Mouse (Mus musculus): Measurements from ENCODE around the gene Ifna5.

DNA sequence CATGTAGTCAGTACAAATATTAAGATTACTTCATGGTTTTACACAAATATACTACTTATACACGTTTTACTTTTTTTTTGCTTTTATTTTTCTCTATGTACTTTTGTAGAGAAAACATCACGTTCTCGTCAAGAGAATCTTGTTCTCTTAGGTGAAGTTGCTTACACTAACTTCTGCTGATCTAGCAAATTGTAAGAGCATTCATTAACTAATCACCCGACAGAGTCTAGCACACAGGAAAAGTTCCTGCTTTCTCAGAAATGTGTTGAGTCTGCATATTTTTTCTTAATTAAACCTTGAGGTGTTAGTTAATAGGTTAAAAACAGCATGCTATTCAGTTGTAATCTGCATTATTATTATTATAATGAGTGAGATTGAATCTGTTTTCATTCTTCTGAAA is 43.4 kb downstream of the Ifna5 start:
- TF ChIP-seq CTCF (IDR thresholded peaks at IDR 0.05; ENCODE audit: borderline replicate concordance, control insufficient read depth, extremely low read depth, insufficient read depth, low read length, poor library complexity) = no peak
- TF ChIP-seq POLR2A (IDR thresholded peaks at IDR 0.05; ENCODE audit: control insufficient read depth, extremely low read depth, insufficient read depth, low read length, poor library complexity) = no peak
